Mouse (Mus musculus) C2C12 (cell line): ENCODE measurements around the gene Zmat1.

ENCODE experiments used
- CTCF ChIP-seq: IDR thresholded peaks from one replicate; pipeline ENCODE4 v1.5.1; 2011; ENCODE audit not compliant: control insufficient read depth, insufficient read depth, insufficient read length
- MAX ChIP-seq: IDR thresholded peaks from one replicate; pipeline ENCODE4 v1.6.1; 2011; ENCODE audit warnings: mild to moderate bottlenecking, control low read depth
- MYOD1 ChIP-seq: IDR thresholded peaks from one replicate; pipeline ENCODE4 v1.6.1; 2011; ENCODE audit warnings: low read depth; ENCODE audit not compliant: control insufficient read depth, insufficient read length
- MYOG ChIP-seq: IDR thresholded peaks from one replicate; pipeline ENCODE4 v1.6.1; 2011; ENCODE audit not compliant: control insufficient read depth, insufficient read length; ENCODE audit errors: extremely low read depth
- USF1 ChIP-seq: IDR thresholded peaks from one replicate; pipeline ENCODE4 v1.6.1; 2011; ENCODE audit warnings: low read depth, mild to moderate bottlenecking, control low read depth, moderate library complexity

- TF ChIP-seq CTCF (no peak), MAX (no peak), USF1 (no peak), MYOG (no peak), MYOD1 (no peak)
Measured at GRCm38 (mm10) chrX:135009471-135009815, 434 bp upstream of the Zmat1 start.
